Mouse (Mus musculus) megakaryocyte-erythroid progenitor cell, adult 5-6 weeks (primary cell): Measurements from ENCODE around the gene Tepsin. TPM values are rescaled to one million over a fixed set of nuclear protein-coding genes. Genes with fewer than 3 reads are reported as not detected.
A peak's percentile ranks its signal among the peaks of the same experiment; 100 is the strongest.

Experiments used
- ATAC-seq: replicated peaks from 2 replicates; pipeline ENCODE4 v1.8.0; 2016; ENCODE audit warnings: mild to moderate bottlenecking, inconsistent platforms; ENCODE audit not compliant: severe bottlenecking, poor library complexity, low FRiP score, low TSS enrichment
- total RNA-seq, 2 experiments: library from RNA; stranded (forward) in 1 of 2; stranded (reverse) in 1 of 2; fragments of 200-1000, 215-1000 nt in 1 of 2; fragments of >200 nt in 1 of 2; fragmentation: Nextera tagmentation in 1 of 2; gene quantifications; 2 replicates each; pipeline ENCODE4 v1.2.3; 2014 to 2017

Gene Tepsin
- total RNA-seq (2014; fragmentation: Nextera tagmentation) (12.8 and 24.1 TPM in 2 replicates), total RNA-seq (2017) (5.0 and 6.0 TPM in 2 replicates)

DNA sequence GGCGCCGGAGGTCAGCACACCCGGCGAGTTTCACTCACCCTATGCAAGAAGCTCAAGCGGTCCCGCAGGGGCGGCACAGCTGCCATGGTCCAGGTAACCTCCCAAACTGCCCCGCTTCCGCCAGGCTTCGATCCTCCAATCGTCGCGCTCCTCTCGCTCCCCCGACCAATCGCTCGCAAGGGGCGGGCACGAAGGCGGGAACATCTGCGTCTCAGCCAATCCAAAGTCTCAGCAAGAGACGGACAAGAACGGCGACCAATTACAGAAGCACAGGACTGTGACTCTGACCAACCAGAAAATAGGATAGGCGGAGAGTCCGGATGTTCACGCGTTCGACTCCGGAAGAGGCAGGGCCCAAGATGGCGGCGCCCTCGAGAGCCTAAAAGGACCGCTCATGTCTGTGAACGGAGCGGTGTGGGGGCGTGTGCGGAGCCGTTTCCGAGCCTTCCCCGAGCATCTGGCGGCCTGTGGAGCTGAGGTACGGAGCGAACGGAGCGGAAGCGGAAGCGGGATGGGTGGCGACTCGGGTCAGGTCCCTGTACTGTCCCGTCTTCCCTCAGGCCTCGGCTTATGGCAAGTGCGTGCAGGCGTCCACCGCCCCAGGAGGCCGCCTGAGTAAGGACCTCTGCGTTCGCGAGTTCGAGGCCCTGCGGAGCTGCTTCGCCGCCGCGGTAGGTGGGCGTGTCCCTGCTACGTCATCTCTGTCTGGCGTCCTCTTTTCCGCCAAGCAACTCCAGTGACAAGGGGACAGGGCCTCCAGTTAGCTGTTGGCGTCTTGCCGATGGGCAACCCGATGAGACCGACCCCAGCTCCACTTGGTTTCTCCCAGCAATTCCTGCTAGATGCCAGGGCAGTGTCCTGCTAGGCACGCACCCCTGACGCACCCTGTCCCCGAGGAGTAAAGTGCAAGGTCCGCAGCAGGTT is at the start of gene Tepsin, which contains the start of gene Ndufaf8:
Gene Tepsin (minus strand): TSS at position 144 of the 924 bp plus-strand sequence.
Gene Ndufaf8 (plus strand): TSS at position 341 of the 924 bp plus-strand sequence.
- peak; percentile 95 for ATAC-seq

DNA sequence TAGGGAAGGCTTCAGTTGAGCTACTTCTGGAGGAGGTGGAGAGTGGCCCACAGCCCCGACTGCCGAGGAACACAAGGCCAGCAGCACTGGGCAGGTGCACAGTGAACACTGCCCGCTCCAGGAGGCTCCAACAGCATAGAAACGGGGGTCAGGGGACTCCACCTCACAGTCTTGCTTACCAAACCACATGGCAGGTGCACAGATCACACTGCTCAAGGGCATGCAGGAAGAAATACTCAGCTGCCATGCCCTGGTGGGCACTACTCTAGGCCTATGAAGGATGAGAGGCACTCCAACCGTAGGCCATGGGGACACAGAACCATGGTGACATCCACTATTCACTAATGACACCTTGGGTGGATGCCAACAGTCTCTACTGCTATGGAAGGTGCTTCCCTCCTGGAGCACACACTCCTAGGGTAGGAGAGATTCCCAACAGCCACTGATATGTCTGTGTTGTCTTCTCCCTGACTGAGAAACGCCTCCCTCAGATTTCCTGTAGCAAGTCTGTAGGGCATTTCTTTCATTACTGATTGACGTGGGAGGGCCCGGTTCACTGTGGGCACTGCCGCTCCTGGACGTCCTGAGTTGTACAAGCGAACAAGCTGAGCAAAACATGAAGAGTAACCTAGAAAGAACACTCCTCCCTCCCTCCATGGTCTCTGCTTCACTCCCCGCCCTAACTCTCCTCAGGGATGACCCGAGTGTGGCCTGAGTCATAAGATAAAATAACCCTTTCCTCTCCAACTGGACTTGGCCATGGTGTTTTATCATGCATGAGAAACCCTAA is 45.4 kb upstream of the Tepsin start:
- no peak for ATAC-seq

DNA sequence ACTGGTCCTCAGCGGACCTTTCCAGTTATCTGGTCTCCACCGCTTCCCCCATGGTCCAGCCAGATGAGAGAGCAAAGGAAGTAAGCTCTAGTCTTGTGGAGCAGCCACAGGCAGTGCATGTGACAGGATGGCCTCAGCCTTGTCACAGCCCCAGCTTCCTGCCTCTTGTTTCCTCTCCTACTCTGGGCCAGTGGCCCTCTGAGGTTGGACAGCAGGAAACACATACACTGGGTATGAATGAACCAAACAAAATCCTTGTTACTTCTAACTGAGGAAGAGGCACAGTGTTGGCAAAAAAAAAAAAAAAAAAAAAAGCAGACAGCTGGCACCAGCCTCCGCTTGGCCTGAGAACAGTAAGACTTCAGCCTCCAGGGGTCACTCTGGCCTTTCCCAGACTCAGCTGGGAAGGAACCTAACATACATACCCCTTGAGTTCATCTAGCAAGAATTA is 44.1 kb upstream of the Tepsin start:
- ATAC-seq = no peak

DNA sequence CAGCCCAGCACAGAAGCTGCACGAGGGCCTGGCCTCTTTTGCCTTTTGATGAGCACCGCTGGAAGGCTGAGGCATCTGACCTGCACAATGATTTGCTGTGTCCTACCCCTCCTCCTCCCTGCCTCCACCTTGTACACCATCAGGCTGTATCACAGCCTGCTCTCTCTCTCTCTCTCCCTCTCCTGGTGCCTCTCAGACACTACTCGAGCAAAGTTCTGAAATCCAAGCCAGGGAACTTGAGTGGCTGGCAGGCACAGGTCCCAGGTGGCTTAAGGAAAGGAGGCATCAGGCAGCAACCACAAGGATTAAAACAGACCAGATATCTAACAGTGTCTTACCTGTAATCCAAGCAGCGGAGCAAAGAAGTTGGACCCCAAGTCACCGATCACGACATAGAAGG is 41.7 kb upstream of the Tepsin start:
- ATAC-seq = no peak

- 0 out of 2 replicates have a peak, but pooled peaks have one; percentile 2 for ATAC-seq
Measured at GRCm38 (mm10) chr11:120139309-120139731, 40.8 kb upstream of the Tepsin start.

- ATAC-seq = no peak
Measured at GRCm38 (mm10) chr11:120137625-120138004, 39.1 kb upstream of the Tepsin start.

- peak; percentile 87 for ATAC-seq
Measured at GRCm38 (mm10) chr11:120136796-120137624, 38.5 kb upstream of the Tepsin start.

DNA sequence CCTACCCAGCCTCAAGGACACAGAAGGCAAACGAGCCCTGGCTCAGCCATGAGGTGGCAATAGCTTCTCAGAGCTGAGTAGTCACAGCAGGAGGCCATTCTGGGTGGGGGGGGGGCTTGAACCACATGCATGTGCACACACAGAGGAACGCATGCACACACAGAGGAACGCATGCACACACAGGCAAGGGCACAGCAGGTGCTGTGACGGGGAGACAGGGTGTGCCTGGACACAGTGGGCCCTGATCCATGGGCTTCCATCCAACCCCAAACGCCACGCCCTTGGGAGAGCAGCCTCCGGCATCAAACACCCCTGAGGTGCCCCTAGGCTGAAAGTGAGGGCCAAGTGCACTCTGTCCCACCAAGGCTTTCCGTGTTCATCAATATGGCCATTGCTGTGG is 37.7 kb upstream of the Tepsin start:
- ATAC-seq = 0 out of 2 replicates have a peak, but pooled peaks have one; percentile 5

DNA sequence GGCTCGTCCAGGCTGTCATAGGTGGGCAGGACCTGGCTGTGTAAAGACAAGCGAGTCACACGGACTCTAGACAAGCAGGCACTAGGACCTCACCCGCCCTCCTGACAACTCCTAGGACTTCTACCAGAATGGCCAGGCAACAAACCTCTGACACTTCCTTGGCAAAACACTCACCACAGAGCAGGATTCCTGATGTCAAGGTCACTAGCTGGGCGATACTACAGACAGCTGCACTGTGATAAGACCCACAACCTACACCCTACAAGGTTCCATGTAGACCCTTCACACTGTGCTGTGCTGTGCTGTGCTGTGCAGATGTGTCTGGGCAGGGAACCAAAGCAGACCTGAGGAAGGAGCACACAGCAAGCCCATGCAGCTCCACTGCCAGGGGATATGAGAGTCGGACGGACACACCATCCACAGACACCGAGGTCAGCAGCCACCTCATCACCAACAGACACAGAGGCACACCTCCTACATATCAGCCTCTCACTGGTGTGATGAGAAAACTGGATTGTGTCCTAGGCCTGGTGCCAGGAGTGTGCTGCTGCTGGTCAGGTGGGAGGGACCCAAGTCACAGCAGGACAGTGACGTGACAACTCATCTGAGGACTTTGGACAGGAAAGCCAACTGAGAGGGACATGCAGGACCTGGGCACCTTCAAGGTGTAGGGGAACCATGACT is 36.5 kb upstream of the Tepsin start:
- 0 out of 2 replicates have a peak, but pooled peaks have one; percentile 4 for ATAC-seq

DNA sequence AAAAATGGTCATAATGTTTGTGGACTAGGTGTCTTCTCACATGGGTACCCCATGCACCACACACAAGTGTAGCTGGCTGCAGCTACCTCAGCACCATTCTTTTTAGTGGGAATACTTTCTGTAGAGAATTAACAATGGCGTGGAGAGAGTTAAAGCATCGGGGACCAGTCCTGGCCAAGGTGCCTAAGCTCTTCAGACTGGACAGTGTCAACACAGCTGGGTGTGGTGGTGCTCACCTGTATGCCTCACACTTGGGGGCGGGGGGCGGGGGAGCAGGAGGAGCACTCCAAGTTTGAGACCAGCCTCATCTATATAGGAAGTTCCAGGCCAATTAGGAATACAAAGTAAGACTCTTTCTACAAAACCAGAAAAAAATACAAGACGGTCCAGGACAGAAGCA is 35.6 kb upstream of the Tepsin start:
- no peak for ATAC-seq

- no peak for ATAC-seq
Measured at GRCm38 (mm10) chr11:120129281-120129680, 30.8 kb upstream of the Tepsin start.

- ATAC-seq = no peak
Measured at GRCm38 (mm10) chr11:120126845-120127244, 28.3 kb upstream of the Tepsin start.

- ATAC-seq = no peak
Measured at GRCm38 (mm10) chr11:120122126-120122525, 23.6 kb upstream of the Tepsin start.

GRCm38 (mm10) chr11:120120642-120121420 is 22.3 kb upstream of the Tepsin start:
- ATAC-seq = 0 out of 2 replicates have a peak, but pooled peaks have one; percentile 20

GRCm38 (mm10) chr11:120119936-120120541 is 21.5 kb upstream of the Tepsin start:
- ATAC-seq = no peak

GRCm38 (mm10) chr11:120119108-120119507 is 20.6 kb upstream of the Tepsin start:
- no peak for ATAC-seq

- ATAC-seq = no peak
Measured at GRCm38 (mm10) chr11:120117626-120118025, 19.1 kb upstream of the Tepsin start.
